Mouse (Mus musculus): Measurements from ENCODE around the gene Zfp618.

- TF ChIP-seq POLR2A (IDR thresholded peaks at IDR 0.05; ENCODE audit: low read depth, low read length): no peak
- TF ChIP-seq CTCF (IDR thresholded peaks at IDR 0.05; ENCODE audit: borderline replicate concordance, insufficient read depth, low read length): no peak
These were observed 58.1 kb downstream of the Zfp618 start for GRCm38 (mm10) chr4:63023465-63023864.

Measured in embryonic fibroblast, embryonic 13.5 days (primary cell).